Mouse (Mus musculus): Measurements from ENCODE around the gene Insl6. TPM values are rescaled to one million over a fixed set of nuclear protein-coding genes. Genes with fewer than 3 reads are reported as not detected.

Insl6 gene
- total and polyA plus RNA-seq, 3 experiments: 5.1 to 11.2 (median 8.5) TPM

DNA sequence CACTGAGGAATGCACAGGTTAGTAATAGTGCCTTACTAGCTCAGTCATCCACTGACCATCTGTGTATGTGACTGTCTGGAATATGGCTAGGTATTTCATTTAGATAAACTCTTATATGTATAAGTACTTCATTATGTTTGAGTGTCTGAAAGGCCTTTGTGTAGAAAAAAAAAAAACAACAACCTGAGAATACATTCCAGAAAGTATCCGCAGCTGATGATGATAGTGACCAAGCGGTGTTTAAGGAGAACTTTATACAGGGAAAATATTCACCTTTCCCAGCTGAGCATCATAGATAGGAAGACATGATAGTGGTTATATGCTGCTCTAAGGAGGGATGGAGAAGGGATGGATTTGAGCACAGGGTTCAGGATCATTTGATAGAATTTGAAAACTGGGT lies 42.9 kb upstream of the Insl6 start:
- TF ChIP-seq UBTF (IDR thresholded peaks at IDR 0.05; ENCODE audit: low read depth, low read length) (no peak), BHLHE40 (IDR thresholded peaks at IDR 0.05; ENCODE audit: low read depth, low read length) (no peak), ZNF384 (IDR thresholded peaks at IDR 0.05; ENCODE audit: low read depth, low read length) (no peak), IRF4 (IDR thresholded peaks at IDR 0.05; ENCODE audit: low read depth, low read length) (no peak), PAX5 (IDR thresholded peaks at IDR 0.05; ENCODE audit: low read length) (no peak), NELFE (IDR thresholded peaks at IDR 0.05; ENCODE audit: low read depth, low read length) (no peak), NRF1 (IDR thresholded peaks at IDR 0.05; ENCODE audit: low read depth, low read length) (no peak), SMC3 (IDR thresholded peaks at IDR 0.05; ENCODE audit: low read depth, low read length) (no peak), MEF2A (IDR thresholded peaks at IDR 0.05; ENCODE audit: borderline replicate concordance, low read depth, low read length) (no peak), JUN (IDR thresholded peaks at IDR 0.05; ENCODE audit: insufficient read depth, low read depth, low read length) (no peak), MAFK (IDR thresholded peaks at IDR 0.05; ENCODE audit: insufficient replicate concordance, low read length) (no peak), CHD2 (IDR thresholded peaks at IDR 0.05; ENCODE audit: low read length) (no peak), ETS1 (conservative IDR thresholded peaks at IDR 0.05; ENCODE audit: low read depth, low read length) (no peak), MAZ (IDR thresholded peaks at IDR 0.05; ENCODE audit: low read depth, low read length) (no peak), GABPA (IDR thresholded peaks at IDR 0.05; ENCODE audit: insufficient replicate concordance, low read depth, low read length) (no peak), KAT2A (IDR thresholded peaks at IDR 0.05; ENCODE audit: insufficient replicate concordance, low read length) (no peak), CHD1 (IDR thresholded peaks at IDR 0.05; ENCODE audit: low read depth, low read length) (no peak), MAX (IDR thresholded peaks at IDR 0.05; ENCODE audit: low read length) (no peak)
- in situ Hi-C loops (cut with MboI; ENCODE audit: low pct_ligation_motif_present, low pct_unique_long_range_greater_than_20kb, low sequenced_read_pairs): loop anchor here (5.0 to 25.0 kb wide), 3 partner anchors 54 to 581 kb away; partner anchors contain the start of genes 9930021J03Rik and Ranbp6
- DNase-seq (ENCODE audit: extremely low read depth): no peak
- Histone ChIP-seq H3K9ac (ENCODE audit: insufficient read depth, low read depth) (peak overlapping the region; percentile 54), H3K9me3 (replicated peaks; ENCODE audit: low read length) (no peaks in the 10 kb centered on the region), H3K79me2 (replicated peaks; ENCODE audit: control insufficient read depth, extremely low read depth, insufficient read depth, poor library complexity, severe bottlenecking) (peaks cover 41% of the 10 kb centered on the region), H3K27me3 (replicated peaks) (no peaks in the 10 kb centered on the region), H3K4me3 (replicated peaks in 1 of 3; ENCODE audit: low read depth in 2 of 3, low read length in 2 of 3, poor library complexity in 1 of 3) (peak overlapping the region; percentile 55 to 85 (median 70)), H3K4me1 (ENCODE audit: control insufficient read depth in 1 of 2, insufficient read depth in 2 of 2) (peaks cover 13 to 34% of the 10 kb centered on the region in 2 experiments), H3K4me2 (ENCODE audit: insufficient read depth, low read depth, poor library complexity, severe bottlenecking) (peak overlapping the region; percentile 39), H3K36me3 (replicated peaks in 1 of 2; ENCODE audit: control insufficient read depth in 1 of 2, insufficient read depth in 1 of 2, low read length in 1 of 2) (peaks cover 0 to 7% of the 10 kb centered on the region in 2 experiments), H3K27ac (ENCODE audit: insufficient read depth, low read depth) (0 out of 2 replicates have a peak overlapping the region, but pooled peaks have one; percentile 49)
- dilution Hi-C loops (cut with MboI; ENCODE audit: extremely low pct_ligation_motif_present, extremely low pct_unique_long_range_greater_than_20kb, low sequenced_read_pairs): no loop called here

DNA sequence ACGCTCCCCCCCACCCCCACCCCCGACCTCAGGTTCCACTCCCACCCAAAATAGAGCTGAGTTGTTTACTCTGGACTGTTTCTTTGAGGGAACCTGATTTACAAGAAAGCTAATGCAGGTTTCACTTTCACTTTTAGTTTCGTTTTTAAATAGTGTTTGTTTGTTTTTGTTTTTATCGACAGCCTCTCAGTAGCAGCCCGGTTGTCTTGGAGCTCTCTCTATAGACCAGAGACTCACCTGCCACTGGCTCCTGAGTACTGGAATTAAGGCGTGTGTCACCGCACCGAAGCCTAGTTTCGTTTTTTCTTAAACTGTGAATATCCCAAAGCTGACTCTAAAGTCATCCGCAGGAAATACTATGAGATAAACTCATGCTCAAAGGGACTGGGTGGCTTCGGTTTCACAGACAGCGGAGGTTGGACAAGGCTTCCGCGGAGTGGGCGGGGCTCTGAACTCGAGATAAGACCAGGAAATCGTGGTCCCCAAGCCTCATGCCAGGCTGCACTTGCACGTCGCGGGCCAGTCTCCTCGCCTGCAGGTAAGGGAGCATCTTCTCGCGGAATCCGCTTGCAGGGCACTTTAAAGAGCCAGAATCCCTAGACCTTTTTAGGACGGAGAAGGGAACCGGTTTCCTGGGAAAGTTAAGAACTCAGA lies 41.9 kb upstream of the Insl6 start, which contains the start of the genes Plgrkt and Cd274:
TSS of gene Plgrkt (minus strand) at position 422 of the 654 bp plus-strand sequence.
TSS of gene Cd274 (plus strand) at position 487 of the 654 bp plus-strand sequence.
- dilution Hi-C loops (cut with MboI; ENCODE audit: extremely low pct_ligation_motif_present, extremely low pct_unique_long_range_greater_than_20kb, low sequenced_read_pairs) (no loop called here), in situ Hi-C loops (cut with MboI; ENCODE audit: low pct_ligation_motif_present, low pct_unique_long_range_greater_than_20kb, low sequenced_read_pairs) (loop anchor here (5.0 to 25.0 kb wide), 3 partner anchors 55 to 580 kb away; partner anchors contain the start of genes 9930021J03Rik and Ranbp6)
- H3K4me2 ChIP-seq (ENCODE audit: insufficient read depth, low read depth, poor library complexity, severe bottlenecking): peak within 1 kb of the TSS; percentile 83
- peaks cover 33% of the 10 kb centered on the region for H3K79me2 ChIP-seq (replicated peaks; ENCODE audit: control insufficient read depth, extremely low read depth, insufficient read depth, poor library complexity, severe bottlenecking)
- H3K4me1 ChIP-seq (ENCODE audit: control insufficient read depth in 1 of 2, insufficient read depth in 2 of 2): peaks cover 18 to 39% of the 10 kb centered on the region in 2 experiments
- no peaks in the 10 kb centered on the region for H3K9me3 ChIP-seq (replicated peaks; ENCODE audit: low read length)
- DNase-seq (ENCODE audit: extremely low read depth): peak; percentile 96
- H3K9ac ChIP-seq (ENCODE audit: insufficient read depth, low read depth): peak within 1 kb of the TSS; percentile 72
- H3K36me3 ChIP-seq (replicated peaks in 1 of 2; ENCODE audit: control insufficient read depth in 1 of 2, insufficient read depth in 1 of 2, low read length in 1 of 2): peaks cover 0 to 6% of the 10 kb centered on the region in 2 experiments
- H3K4me3 ChIP-seq (replicated peaks in 1 of 3; ENCODE audit: low read depth in 2 of 3, low read length in 2 of 3, poor library complexity in 1 of 3): peak within 1 kb of the TSS; percentile 55 to 85 (median 70)
- peak within 1 kb of the TSS; percentile 75 for H3K27ac ChIP-seq (ENCODE audit: insufficient read depth, low read depth)
- H3K27me3 ChIP-seq (replicated peaks): no peaks in the 10 kb centered on the region
- TF ChIP-seq USF1 (IDR thresholded peaks at IDR 0.05; ENCODE audit: low read depth, low read length) (no peak), GABPA (IDR thresholded peaks at IDR 0.05; ENCODE audit: insufficient replicate concordance, low read depth, low read length) (no peak), RCOR1 (conservative IDR thresholded peaks at IDR 0.05; ENCODE audit: low read depth, low read length) (no peak), JUN (IDR thresholded peaks at IDR 0.05; ENCODE audit: insufficient read depth, low read depth, low read length) (no peak), RAD21 (IDR thresholded peaks at IDR 0.05; ENCODE audit: low read depth, low read length) (no peak), BHLHE40 (IDR thresholded peaks at IDR 0.05; ENCODE audit: low read depth, low read length) (peak; percentile 39; the same call in 1 of the 2 replicates), CHD1 (IDR thresholded peaks at IDR 0.05; ENCODE audit: low read depth, low read length) (peak; percentile 20; the same call in 1 of the 2 replicates), PAX5 (IDR thresholded peaks at IDR 0.05; ENCODE audit: low read length) (no peak), MAX (IDR thresholded peaks at IDR 0.05; ENCODE audit: low read length) (peak; percentile 78), IRF4 (IDR thresholded peaks at IDR 0.05; ENCODE audit: low read depth, low read length) (peak; percentile 81), TCF12 (IDR thresholded peaks at IDR 0.05; ENCODE audit: low read depth, low read length) (peak; percentile 66), SIN3A (IDR thresholded peaks at IDR 0.05; ENCODE audit: low read length) (peak; percentile 90), JUND (conservative IDR thresholded peaks at IDR 0.05; ENCODE audit: low read depth, low read length) (no peak), NELFE (IDR thresholded peaks at IDR 0.05; ENCODE audit: low read depth, low read length) (peak; percentile 92), POLR2A (IDR thresholded peaks at IDR 0.05; ENCODE audit: low read depth, low read length) (peak; percentile 95), ZKSCAN1 (IDR thresholded peaks at IDR 0.05; ENCODE audit: borderline replicate concordance, low read depth, low read length) (no peak), ZNF384 (IDR thresholded peaks at IDR 0.05; ENCODE audit: low read depth, low read length) (no peak), MXI1 (IDR thresholded peaks at IDR 0.05; ENCODE audit: low read depth, low read length) (peak; percentile 87), POLR2AphosphoS2 (IDR thresholded peaks at IDR 0.05; ENCODE audit: low read depth, low read length) (peak; percentile 88), ZMIZ1 (IDR thresholded peaks at IDR 0.05; ENCODE audit: low read depth, low read length) (peak; percentile 95), NRF1 (IDR thresholded peaks at IDR 0.05; ENCODE audit: low read depth, low read length) (no peak)

Data from CH12.LX (cell line).